Comparison of ENCODE assay signal across 19 mouse cellular contexts in the genomic region with DNA sequence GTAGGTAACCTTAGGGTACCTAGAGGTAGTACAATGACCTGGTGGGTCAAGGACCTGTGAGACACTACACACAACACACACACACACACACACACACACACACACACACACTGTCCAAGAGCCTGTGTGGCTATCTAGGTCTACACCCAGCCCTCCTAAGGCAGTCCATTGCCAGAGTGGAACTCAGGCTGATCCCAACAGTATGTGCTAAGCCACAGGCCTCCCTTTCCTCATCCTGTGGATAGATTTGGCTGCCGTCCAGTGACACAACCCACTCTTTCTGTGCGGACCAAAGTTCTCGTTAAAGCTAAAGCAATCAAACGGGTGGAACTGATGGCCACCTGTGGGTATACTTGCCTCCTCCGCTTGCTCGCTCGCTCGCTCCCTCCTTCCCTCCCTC. TPM values are rescaled to one million over a fixed set of nuclear protein-coding genes. Genes with fewer than 3 reads are reported as not detected.
DNase-seq lines count a peak whose midpoint lies in the region; ATAC-seq lines count a peak whose summit lies in the region.
"Had no signal": no experiment of that assay in that cellular context is flagged by ENCODE, and none has a peak within 500 bp of the region (broad histone marks: within the 10 kb centered on the region; RNA-seq: fewer than 3 reads in every experiment).

No protein-coding gene starts in this region.

- no peak; the same call in 1 of the 2 replicates for ATAC-seq in heart, embryonic 13.5 days (ENCODE audit: extremely low read depth, insufficient number of reproducible peaks, low FRiP score, low TSS enrichment)
- 0 out of 2 replicates have a peak, but pooled peaks have one; percentile 24 for ATAC-seq in common myeloid progenitor, adult 5-6 weeks (replicated peaks; ENCODE audit: low read depth, poor library complexity, severe bottlenecking)
- ATAC-seq in liver, embryonic 12.5 days, result no peak; the same call in 1 of the 2 replicates
- ATAC-seq: lung, postnatal 0 days had no signal

- no peak overlapping the region for H3K9ac ChIP-seq in heart, embryonic 13.5 days
- H3K9ac ChIP-seq in liver, embryonic 12.5 days, result peak overlapping the region; percentile 43
- H3K9ac ChIP-seq: stomach, embryonic 15.5 days had no signal

- H3K4me1 ChIP-seq in heart, embryonic 13.5 days, result peaks cover 19% of the 10 kb centered on the region
- peaks cover 71% of the 10 kb centered on the region for H3K4me1 ChIP-seq in liver, embryonic 12.5 days
- H3K4me1 ChIP-seq: megakaryocyte, embryonic 14.5 days; stomach, embryonic 15.5 days had no signal

- peak overlapping the region; percentile 43; the same call in 1 of the 2 replicates for H3K4me2 ChIP-seq in heart, embryonic 13.5 days
- peak overlapping the region; percentile 62 for H3K4me2 ChIP-seq in liver, embryonic 12.5 days
- H3K4me2 ChIP-seq: stomach, embryonic 15.5 days had no signal

- WGBS in heart, embryonic 13.5 days, result 55% methylated on average over 8 of the region's 8 CpGs
- WGBS in liver, embryonic 12.5 days (ENCODE audit: insufficient replicate concordance), result 44% methylated on average over 8 of the region's 8 CpGs

- no peaks in the 10 kb centered on the region; the same call in 1 of the 2 replicates for H3K27me3 ChIP-seq in heart, embryonic 13.5 days (replicated peaks)
- peaks cover 14% of the 10 kb centered on the region; the same call in 1 of the 2 replicates for H3K27me3 ChIP-seq in liver, embryonic 12.5 days (replicated peaks)
- H3K27me3 ChIP-seq: stomach, embryonic 15.5 days had no signal

- H3K27ac ChIP-seq in heart, embryonic 13.5 days (replicated peaks), result no peak overlapping the region
- peak overlapping the region; percentile 20; the same call in 1 of the 2 replicates for H3K27ac ChIP-seq in liver, embryonic 12.5 days
- H3K27ac ChIP-seq: heart, adult 2 months; layer of hippocampus, adult 2 months; stomach, embryonic 15.5 days had no signal

- H3K4me3 ChIP-seq in heart, embryonic 13.5 days, result no peak overlapping the region
- H3K4me3 ChIP-seq in liver, embryonic 12.5 days, result peak overlapping the region; percentile 40
- H3K4me3 ChIP-seq: heart, adult 2 months; layer of hippocampus, adult 2 months; megakaryocyte, embryonic 14.5 days; stomach, embryonic 15.5 days had no signal

- H3K9me3 ChIP-seq in heart, embryonic 13.5 days, result no peaks in the 10 kb centered on the region
- H3K9me3 ChIP-seq in liver, embryonic 12.5 days (replicated peaks), result no peaks in the 10 kb centered on the region
- H3K9me3 ChIP-seq: megakaryocyte, embryonic 14.5 days; stomach, embryonic 15.5 days had no signal

- DNase-seq in heart, postnatal 14 days, result no peak
- peak; percentile 9 for DNase-seq in 416B (ENCODE audit: low read depth)
- DNase-seq in urinary bladder, adult 18-20 months (ENCODE audit: low spot score in 2 of 2), result no peak
- no peak for DNase-seq in cerebellum, adult 18-20 months
- no peak for DNase-seq in adrenal gland, postnatal 25 days
- DNase-seq: cerebellum, postnatal 14 days; gastrocnemius, postnatal 14 days; heart, adult 2 months; left cerebral cortex, postnatal 4 days; right cerebral cortex, adult 18-20 months; thymus, adult 2 months had no signal

- intact Hi-C loops in heart, postnatal 14 days (cut with DNase I), result no loop called here

- H3K36me3 ChIP-seq in heart, embryonic 13.5 days, result no peaks in the 10 kb centered on the region
- H3K36me3 ChIP-seq in liver, embryonic 12.5 days, result no peaks in the 10 kb centered on the region
- H3K36me3 ChIP-seq: stomach, embryonic 15.5 days had no signal

RNA-seq across cellular contexts. Expression of a gene that starts 43.6 kb away (rescaled TPM):
- 30.4 and 32.3 TPM in 2 replicates for polyA plus RNA-seq in heart, embryonic 13.5 days (2015; fragmentation: Nextera tagmentation; extraction: Ambion mirVana)
- total RNA-seq in heart, postnatal 14 days (2021), result 10 to 100 TPM; 23.1 to 23.7 TPM
- total RNA-seq in common myeloid progenitor, adult 5-6 weeks (2017), result 15.1 and 17.2 TPM in 2 replicates
- 25.9 and 26.4 TPM in 2 replicates for polyA plus RNA-seq in liver, embryonic 12.5 days (2016; fragmentation: Nextera tagmentation; extraction: Ambion mirVana)
- total RNA-seq in adrenal gland, postnatal 25 days (2021), result 44.5 and 47.6 TPM in 2 replicates

RNA-seq across cellular contexts. Expression of a gene that starts 51.8 kb away (rescaled TPM):
- 17.7 and 19.1 TPM in 2 replicates for polyA plus RNA-seq in heart, embryonic 13.5 days (2015; fragmentation: Nextera tagmentation; extraction: Ambion mirVana)
- total RNA-seq in heart, postnatal 14 days (2021), result 1 to 10 TPM; 3.4 to 4.9 TPM
- total RNA-seq in common myeloid progenitor, adult 5-6 weeks (2017), result 13.7 and 33.9 TPM in 2 replicates
- polyA plus RNA-seq in liver, embryonic 12.5 days (2016; fragmentation: Nextera tagmentation; extraction: Ambion mirVana), result 18.5 and 19.5 TPM in 2 replicates
- 20.0 and 27.3 TPM in 2 replicates for total RNA-seq in adrenal gland, postnatal 25 days (2021)

RNA-seq across cellular contexts. Expression of a gene that starts 51.9 kb away (rescaled TPM):
- 27.8 and 27.9 TPM in 2 replicates for polyA plus RNA-seq in heart, embryonic 13.5 days (2015; fragmentation: Nextera tagmentation; extraction: Ambion mirVana)
- 10 to 100 TPM; 13.6 to 17.1 TPM for total RNA-seq in heart, postnatal 14 days (2021)
- 12.8 and 15.2 TPM in 2 replicates for total RNA-seq in common myeloid progenitor, adult 5-6 weeks (2017)
- 15.3 and 16.0 TPM in 2 replicates for polyA plus RNA-seq in liver, embryonic 12.5 days (2016; fragmentation: Nextera tagmentation; extraction: Ambion mirVana)
- 24.9 and 27.3 TPM in 2 replicates for total RNA-seq in adrenal gland, postnatal 25 days (2021)

RNA-seq across cellular contexts. Expression of a gene that starts 57.0 kb away (rescaled TPM):
- not detected in 2 replicates for polyA plus RNA-seq in heart, embryonic 13.5 days (2015; fragmentation: Nextera tagmentation; extraction: Ambion mirVana)
- not detected for total RNA-seq in heart, postnatal 14 days (2021)
- total RNA-seq in common myeloid progenitor, adult 5-6 weeks (2017), result not detected in 2 replicates
- not detected in 2 replicates for polyA plus RNA-seq in liver, embryonic 12.5 days (2016; fragmentation: Nextera tagmentation; extraction: Ambion mirVana)
- total RNA-seq in adrenal gland, postnatal 25 days (2021), result 0.39 and 0.67 TPM in 2 replicates
- total RNA-seq: gastrocnemius, postnatal 14 days; heart, adult 2 months; hematopoietic stem cell, adult 5-6 weeks had no signal
